Mouse (Mus musculus): ENCODE results near the gene Cdh4.

DNA sequence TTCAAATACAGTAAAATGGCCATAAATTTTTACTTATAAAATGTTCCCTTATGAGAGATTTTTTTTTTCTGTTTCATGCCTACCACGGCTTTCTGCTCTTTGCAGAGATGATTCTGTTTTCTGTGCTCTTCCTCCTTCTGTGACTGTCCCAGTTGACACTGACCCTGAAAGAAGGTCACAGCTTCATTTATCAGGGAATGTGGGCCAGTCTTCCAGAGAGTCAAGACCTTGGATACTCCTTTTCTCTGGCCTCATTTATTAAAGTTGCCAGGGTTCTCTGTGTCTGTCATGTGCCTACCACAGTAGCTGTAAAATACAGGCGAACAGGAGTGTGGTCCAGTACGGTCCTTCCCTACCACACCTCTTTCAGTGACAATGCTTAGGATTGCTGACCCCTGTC is 162.5 kb downstream of the Cdh4 start:
- TF ChIP-seq GATA1 (IDR thresholded peaks at IDR 0.05; ENCODE audit: borderline replicate concordance, low read length) (no peak), FLI1 (IDR thresholded peaks at IDR 0.05; ENCODE audit: low read length) (no peak)
